Mouse (Mus musculus): ENCODE data around the gene Lcp1.
"Not testable (repeated sequence)": the region's sequence is repeated elsewhere in the genome, so short reads cannot be mapped to it uniquely, and the experiment has no call there.

Gene Lcp1

GRCm38 (mm10) chr14:75130501-75131318 is at the start of gene Lcp1, which contains the start of gene Lrrc63:
Gene Lcp1 (plus strand): TSS chr14:75131101.
Gene Lrrc63 (minus strand): TSS chr14:75130881.
- ATAC-seq (ENCODE audit: insufficient number of reproducible peaks, low FRiP score, low TSS enrichment), result peak; percentile 62

GRCm38 (mm10) chr14:75102956-75103355 is 27.9 kb upstream of the Lcp1 start:
- no peak for ATAC-seq (ENCODE audit: insufficient number of reproducible peaks, low FRiP score, low TSS enrichment)

- ATAC-seq (ENCODE audit: insufficient number of reproducible peaks, low FRiP score, low TSS enrichment), result no peak
Measured at GRCm38 (mm10) chr14:75121658-75122057, 9.2 kb upstream of the Lcp1 start.

GRCm38 (mm10) chr14:75131324-75131935 is 529 bp downstream of the Lcp1 start:
- ATAC-seq (ENCODE audit: insufficient number of reproducible peaks, low FRiP score, low TSS enrichment), result peak; percentile 29; the same call in 1 of the 2 replicates

- no peak for ATAC-seq (ENCODE audit: insufficient number of reproducible peaks, low FRiP score, low TSS enrichment)
Measured at GRCm38 (mm10) chr14:75136119-75136966, 5.4 kb downstream of the Lcp1 start.

GRCm38 (mm10) chr14:75138503-75138902 is 7.6 kb downstream of the Lcp1 start:
- ATAC-seq (ENCODE audit: insufficient number of reproducible peaks, low FRiP score, low TSS enrichment), result no peak

GRCm38 (mm10) chr14:75139225-75139624 is 8.3 kb downstream of the Lcp1 start:
- ATAC-seq (ENCODE audit: insufficient number of reproducible peaks, low FRiP score, low TSS enrichment), result no peak

- not testable (repeated sequence) for ATAC-seq (ENCODE audit: insufficient number of reproducible peaks, low FRiP score, low TSS enrichment)
Measured at GRCm38 (mm10) chr14:75147706-75148105, 16.8 kb downstream of the Lcp1 start.

GRCm38 (mm10) chr14:75148229-75148628 is 17.3 kb downstream of the Lcp1 start:
- ATAC-seq (ENCODE audit: insufficient number of reproducible peaks, low FRiP score, low TSS enrichment), result no peak

- no peak for ATAC-seq (ENCODE audit: insufficient number of reproducible peaks, low FRiP score, low TSS enrichment)
Measured at GRCm38 (mm10) chr14:75150653-75151052, 19.8 kb downstream of the Lcp1 start.

- ATAC-seq (ENCODE audit: insufficient number of reproducible peaks, low FRiP score, low TSS enrichment), result no peak
Measured at GRCm38 (mm10) chr14:75151146-75151545, 20.2 kb downstream of the Lcp1 start.

GRCm38 (mm10) chr14:75154481-75154880 is 23.6 kb downstream of the Lcp1 start:
- ATAC-seq (ENCODE audit: insufficient number of reproducible peaks, low FRiP score, low TSS enrichment), result no peak

- ATAC-seq (ENCODE audit: insufficient number of reproducible peaks, low FRiP score, low TSS enrichment), result no peak
Measured at GRCm38 (mm10) chr14:75159375-75159774, 28.5 kb downstream of the Lcp1 start.

GRCm38 (mm10) chr14:75163866-75164265 is 33.0 kb downstream of the Lcp1 start:
- no peak for ATAC-seq (ENCODE audit: insufficient number of reproducible peaks, low FRiP score, low TSS enrichment)

GRCm38 (mm10) chr14:75164345-75164744 is 33.4 kb downstream of the Lcp1 start:
- no peak for ATAC-seq (ENCODE audit: insufficient number of reproducible peaks, low FRiP score, low TSS enrichment)

- no peak for ATAC-seq (ENCODE audit: insufficient number of reproducible peaks, low FRiP score, low TSS enrichment)
Measured at GRCm38 (mm10) chr14:75165574-75166131, 34.8 kb downstream of the Lcp1 start.

- ATAC-seq (ENCODE audit: insufficient number of reproducible peaks, low FRiP score, low TSS enrichment), result no peak
Measured at GRCm38 (mm10) chr14:75168501-75168900, 37.6 kb downstream of the Lcp1 start.

- no peak for ATAC-seq (ENCODE audit: insufficient number of reproducible peaks, low FRiP score, low TSS enrichment)
Measured at GRCm38 (mm10) chr14:75170546-75170945, 39.6 kb downstream of the Lcp1 start.

- ATAC-seq (ENCODE audit: insufficient number of reproducible peaks, low FRiP score, low TSS enrichment), result no peak
Measured at GRCm38 (mm10) chr14:75174296-75174695, 43.4 kb downstream of the Lcp1 start.

GRCm38 (mm10) chr14:75174731-75175555 is 44.0 kb downstream of the Lcp1 start:
- no peak for ATAC-seq (ENCODE audit: insufficient number of reproducible peaks, low FRiP score, low TSS enrichment)
